Mouse (Mus musculus) lung, embryonic 15.5 days (tissue): ENCODE measurements around the gene Ccdc12. TPM values are rescaled to one million over a fixed set of nuclear protein-coding genes. Genes with fewer than 3 reads are reported as not detected.
"Not testable (repeated sequence)": the region's sequence is repeated elsewhere in the genome, so short reads cannot be mapped to it uniquely, and the experiment has no call there.

ENCODE experiments used
- ATAC-seq: fragments of 200-750 bp; cut with Nextera tagmentation; 2 replicates; pipeline ENCODE4 v1.8.0; 2017; ENCODE audit warnings: moderate number of reproducible peaks, borderline replicate concordance; ENCODE audit not compliant: low FRiP score, low TSS enrichment; ENCODE audit errors: extremely low read depth
- H3K27ac ChIP-seq: fragments of 300-500 bp; sonication (generic); 2 replicates; pipeline ENCODE4 v1.5.1; 2015; ENCODE audit warnings: moderate library complexity, mild to moderate bottlenecking, inconsistent platforms
- H3K27me3 ChIP-seq: fragments of 300-500 bp; sonication (generic); 2 replicates; pipeline ENCODE4 v1.6.1; 2015; ENCODE audit warnings: inconsistent platforms
- H3K36me3 ChIP-seq: fragments of 300-500 bp; sonication (generic); 2 replicates; pipeline ENCODE4 v1.6.1; 2015; ENCODE audit warnings: inconsistent platforms
- H3K4me1 ChIP-seq: fragments of 300-500 bp; sonication (generic); 2 replicates; pipeline ENCODE4 v1.6.1; 2015; ENCODE audit warnings: inconsistent platforms
- H3K4me2 ChIP-seq: fragments of 300-500 bp; sonication (generic); 2 replicates; pipeline ENCODE4 v1.6.1; 2015; ENCODE audit warnings: inconsistent platforms, mild to moderate bottlenecking, moderate library complexity
- H3K4me3 ChIP-seq: fragments of 300-500 bp; sonication (generic); 2 replicates; pipeline ENCODE4 v1.5.1; 2015; ENCODE audit warnings: mild to moderate bottlenecking, inconsistent platforms
- H3K9ac ChIP-seq: fragments of 300-500 bp; sonication (generic); 2 replicates; pipeline ENCODE4 v1.6.1; 2015; ENCODE audit warnings: inconsistent platforms
- H3K9me3 ChIP-seq: fragments of 300-500 bp; sonication (generic); 2 replicates; pipeline ENCODE4 v1.6.1; 2016; ENCODE audit warnings: inconsistent platforms
- WGBS: fragments of 180-500 bp; shearing (Covaris S2); methylation state at CpG from one replicate; pipeline ENCODE4 v1.1.7; 2015; 5-methylcytosine and 5-hydroxymethylcytosine counted together
- polyA plus RNA-seq: library from polyadenylated mRNA; unstranded; fragments of >200 nt; fragmentation: Nextera tagmentation; extraction: Ambion mirVana; gene quantifications from 2 replicates; pipeline ENCODE4 v1.2.1, GENCODE M21; 2015

Ccdc12 gene
- polyA plus RNA-seq, 1 experiment from 2014 or later: 151 TPM

DNA sequence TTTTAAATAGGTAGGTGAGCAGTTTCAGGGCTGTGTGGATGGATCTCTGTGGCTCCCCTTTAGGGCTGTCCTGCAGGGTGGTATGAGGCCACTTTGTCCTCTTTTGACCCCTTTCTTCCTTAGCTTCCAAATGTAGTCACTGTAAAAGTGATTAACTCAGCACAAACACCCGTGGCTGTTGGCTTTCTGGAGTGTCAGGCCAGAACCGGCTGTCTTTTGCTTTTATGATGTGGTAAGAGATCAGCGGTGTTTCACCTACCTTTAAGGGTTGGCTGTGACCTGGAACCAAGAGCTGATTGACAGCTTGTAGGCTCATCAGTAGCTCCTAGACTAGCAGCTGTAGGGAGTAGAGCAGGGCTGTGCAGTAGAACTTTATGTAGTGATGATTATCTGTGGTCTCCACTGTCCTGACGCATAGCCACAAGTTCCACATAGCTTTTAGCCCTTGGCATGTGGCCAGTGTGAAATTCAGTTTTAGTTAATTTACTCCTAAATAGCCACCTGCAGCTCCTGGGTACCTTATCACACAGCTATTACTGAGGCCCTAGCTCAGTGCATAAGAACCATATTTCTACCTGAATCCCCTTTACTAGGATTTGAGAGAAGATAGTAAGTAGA, 11.0 kb downstream of the Ccdc12 start:
- H3K4me2 ChIP-seq: no peak overlapping the region
- no peak overlapping the region for H3K27ac ChIP-seq
- H3K4me1 ChIP-seq: peaks cover 35% of the 10 kb centered on the region
- H3K9ac ChIP-seq: no peak overlapping the region
- H3K4me3 ChIP-seq: no peak overlapping the region
- no peaks in the 10 kb centered on the region for H3K9me3 ChIP-seq
- no peak for ATAC-seq
- H3K27me3 ChIP-seq: no peaks in the 10 kb centered on the region
- no peaks in the 10 kb centered on the region for H3K36me3 ChIP-seq
- 58% methylated on average over 4 of the region's 4 CpGs for WGBS

DNA sequence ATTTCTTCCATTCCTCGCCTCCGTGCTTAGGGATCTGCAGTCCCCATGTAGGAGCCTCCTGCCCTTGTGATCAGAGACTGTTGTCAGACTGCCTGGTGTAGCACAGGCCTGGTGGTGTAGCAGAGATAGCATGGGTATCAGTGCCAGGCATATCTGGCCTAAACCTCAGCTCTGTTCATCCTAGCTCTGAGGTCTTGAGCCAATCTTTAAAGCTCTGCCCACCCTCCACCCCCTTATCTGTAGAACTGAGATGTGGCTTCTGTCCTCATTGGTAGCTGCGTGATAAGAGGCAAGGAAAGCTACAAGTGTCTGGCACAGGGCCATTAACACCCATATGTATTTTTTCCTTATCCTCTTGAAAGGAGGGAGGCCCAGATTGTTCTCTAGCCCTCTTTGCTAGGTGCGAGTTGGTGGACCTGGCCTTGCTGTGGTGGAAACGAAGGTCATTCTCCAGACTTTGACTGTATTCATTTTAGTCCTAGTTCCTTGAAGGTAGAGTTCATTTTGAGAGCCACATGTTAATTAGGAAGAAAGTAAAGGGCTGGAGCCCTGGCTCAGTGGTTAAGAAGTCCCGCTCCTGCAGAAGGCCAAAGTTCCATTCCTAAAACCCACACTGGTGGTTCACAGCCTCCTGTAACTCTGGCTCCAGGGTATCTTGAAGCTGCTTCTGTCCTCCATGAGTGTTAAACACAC, 12.4 kb downstream of the Ccdc12 start:
- Histone ChIP-seq H3K27me3 (no peaks in the 10 kb centered on the region), H3K9me3 (no peaks in the 10 kb centered on the region), H3K4me1 (peaks cover 45% of the 10 kb centered on the region), H3K4me3 (no peak overlapping the region), H3K4me2 (no peak overlapping the region), H3K36me3 (no peaks in the 10 kb centered on the region), H3K27ac (0 out of 2 replicates have a peak overlapping the region, but pooled peaks have one; percentile 5), H3K9ac (no peak overlapping the region)
- peak; percentile 49; the same call in 1 of the 2 replicates for ATAC-seq
- 70% methylated on average over 6 of the region's 6 CpGs for WGBS

DNA sequence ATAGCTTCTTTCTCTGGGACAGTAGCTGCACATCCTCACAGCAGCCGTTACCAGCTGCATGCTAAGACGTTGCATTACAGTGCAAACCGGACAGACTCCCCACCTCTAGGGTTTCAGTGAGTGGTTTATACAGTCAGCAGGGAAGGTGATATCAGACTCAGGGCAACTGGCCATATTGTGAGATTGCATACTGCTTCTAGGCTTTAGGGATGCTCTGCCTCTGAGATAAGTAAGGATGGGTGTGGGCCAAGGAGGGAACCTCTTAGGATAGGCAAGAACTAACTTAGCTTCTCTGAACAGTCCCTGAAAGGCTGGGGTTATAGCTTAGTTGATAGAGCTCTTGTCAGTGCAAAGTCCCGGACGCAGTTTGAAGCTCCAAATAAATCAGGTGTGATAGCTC, 13.5 kb downstream of the Ccdc12 start:
- Histone ChIP-seq H3K27ac (no peak overlapping the region), H3K4me2 (no peak overlapping the region)

DNA sequence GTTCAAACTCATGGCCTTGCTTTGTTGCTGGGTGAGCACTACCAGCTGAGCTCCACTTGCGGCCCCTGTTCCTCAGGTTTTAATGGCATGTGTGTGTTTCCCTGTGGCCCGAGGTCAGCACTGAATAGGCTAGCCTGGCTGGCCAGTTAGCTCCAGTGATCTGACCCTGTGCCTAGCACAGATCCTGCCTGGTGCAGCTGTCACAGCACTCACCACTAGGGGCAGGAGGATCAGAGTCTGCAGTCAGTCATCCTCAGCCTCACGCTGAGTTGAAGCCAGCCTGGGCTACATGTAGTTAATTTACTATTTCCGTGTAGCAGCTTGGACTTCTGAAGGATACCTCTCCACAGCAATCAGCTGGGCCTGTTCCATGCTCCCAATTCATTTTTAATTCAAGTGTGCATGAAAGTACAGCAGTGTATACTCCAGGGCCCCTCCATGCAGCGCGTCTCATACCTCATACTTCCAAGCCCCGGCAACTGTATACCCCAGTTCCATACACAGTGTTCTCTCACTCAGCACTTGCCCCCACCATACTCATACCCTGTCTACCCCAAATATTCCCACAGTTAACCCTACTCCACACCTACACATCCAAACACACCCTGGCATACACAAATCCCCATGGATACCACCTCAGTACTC, 16.3 kb downstream of the Ccdc12 start:
- H3K4me2 ChIP-seq: peak overlapping the region; percentile 1; the same call in 1 of the 2 replicates
- H3K36me3 ChIP-seq: no peaks in the 10 kb centered on the region
- peaks cover 38% of the 10 kb centered on the region for H3K4me1 ChIP-seq
- WGBS: 64% methylated on average over 7 of the region's 7 CpGs
- no peaks in the 10 kb centered on the region for H3K9me3 ChIP-seq
- no peak overlapping the region for H3K4me3 ChIP-seq
- ATAC-seq: no peak
- H3K27me3 ChIP-seq: no peaks in the 10 kb centered on the region
- H3K9ac ChIP-seq: no peak overlapping the region
- H3K27ac ChIP-seq: peak overlapping the region; percentile 64

More for the DNA sequence above, 13.5 kb downstream of the Ccdc12 start:
- Histone ChIP-seq H3K9me3 (no peaks in the 10 kb centered on the region), H3K27me3 (no peaks in the 10 kb centered on the region), H3K9ac (no peak overlapping the region), H3K36me3 (no peaks in the 10 kb centered on the region), H3K4me1 (peaks cover 45% of the 10 kb centered on the region), H3K4me3 (no peak overlapping the region)
- no peak for ATAC-seq
- WGBS: 82% methylated on average over 5 of the region's 5 CpGs

DNA sequence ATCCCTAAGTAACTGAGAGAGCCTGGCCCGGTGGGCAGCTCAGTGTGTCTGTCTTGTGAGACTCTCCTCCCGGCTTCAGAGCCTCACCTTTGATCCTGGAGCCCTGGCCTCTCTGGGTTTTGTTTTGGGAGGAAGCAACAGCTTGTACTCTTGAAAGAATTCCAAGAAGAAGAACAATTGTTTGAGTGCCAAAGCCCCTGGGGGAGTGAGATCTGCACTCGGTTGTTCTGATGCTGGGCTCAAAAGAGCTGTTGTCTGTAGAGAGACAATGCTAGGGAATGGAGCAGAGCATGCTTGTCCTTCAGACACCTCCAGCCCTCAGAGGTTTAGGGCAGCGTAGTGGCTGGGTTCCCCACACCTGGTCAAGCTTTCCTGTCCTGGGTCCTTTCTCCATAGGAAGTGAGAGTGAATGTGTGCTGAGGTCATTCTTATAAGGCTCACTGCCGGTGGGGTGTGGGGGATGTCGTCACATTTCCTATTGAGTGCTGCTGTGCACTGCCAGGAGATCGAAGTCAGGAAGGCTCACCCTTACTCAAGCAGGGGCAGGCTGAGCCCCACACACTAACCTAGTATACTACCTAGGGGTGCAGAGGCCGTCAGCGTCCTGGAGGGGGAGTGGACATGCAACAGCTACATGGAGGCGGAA, 16.9 kb downstream of the Ccdc12 start:
- Histone ChIP-seq H3K4me1 (peaks cover 32% of the 10 kb centered on the region), H3K9me3 (no peaks in the 10 kb centered on the region), H3K9ac (no peak overlapping the region), H3K4me3 (no peak overlapping the region), H3K27me3 (no peaks in the 10 kb centered on the region), H3K36me3 (no peaks in the 10 kb centered on the region), H3K27ac (peak overlapping the region; percentile 64), H3K4me2 (peak overlapping the region; percentile 1; the same call in 1 of the 2 replicates)
- ATAC-seq: 0 out of 2 replicates have a peak, but pooled peaks have one; percentile 4
- WGBS: 57% methylated on average over 10 of the region's 10 CpGs

DNA sequence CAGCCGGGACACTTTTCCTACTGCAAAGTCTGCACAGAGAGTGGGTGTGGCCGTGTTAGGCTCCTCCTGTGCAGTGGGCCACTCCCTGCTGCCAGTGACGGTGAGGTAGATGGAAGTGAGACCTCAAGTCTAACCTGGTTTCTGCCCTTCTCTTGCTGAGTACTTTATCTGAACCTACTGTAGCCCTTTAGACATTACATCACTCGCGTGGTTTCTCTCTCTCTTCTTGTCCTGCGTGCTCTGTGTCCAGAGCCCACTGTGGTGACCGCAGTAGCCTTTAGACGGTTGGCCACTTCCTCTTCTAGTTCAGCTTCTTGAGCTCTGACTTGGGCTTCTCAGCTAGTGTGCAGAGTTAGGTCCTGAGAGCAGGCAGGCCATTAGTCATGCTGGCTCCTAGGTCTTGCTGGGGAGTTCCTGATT, 20.2 kb downstream of the Ccdc12 start:
- no peak for ATAC-seq
- Histone ChIP-seq H3K9ac (no peak overlapping the region), H3K4me3 (no peak overlapping the region), H3K27ac (no peak overlapping the region), H3K4me1 (peaks cover 28% of the 10 kb centered on the region), H3K27me3 (no peaks in the 10 kb centered on the region), H3K4me2 (no peak overlapping the region), H3K9me3 (no peaks in the 10 kb centered on the region), H3K36me3 (no peaks in the 10 kb centered on the region)
- WGBS: 75% methylated on average over 8 of the region's 8 CpGs

DNA sequence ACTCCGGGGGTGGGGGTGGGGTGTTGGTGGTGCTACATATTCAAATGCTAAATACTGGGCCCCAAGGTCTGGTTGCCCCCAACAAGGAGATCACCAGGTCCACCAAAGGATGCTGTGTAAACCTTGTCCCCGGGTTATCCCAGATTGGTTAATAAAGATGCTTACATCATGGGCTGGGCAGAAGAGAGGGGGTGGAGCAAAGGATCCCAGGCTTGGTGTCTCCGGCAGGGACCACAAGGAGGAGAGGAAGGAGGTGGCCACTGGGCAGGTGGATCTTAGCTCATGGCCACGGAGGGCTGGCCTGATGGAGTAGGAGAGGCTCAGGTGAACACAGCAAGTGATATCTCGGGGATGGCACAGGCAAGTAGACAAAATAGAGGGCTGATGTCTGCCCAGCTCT, 22.6 kb downstream of the Ccdc12 start:
- WGBS: 67% methylated on average over 5 of the region's 5 CpGs
- no peak overlapping the region for H3K9ac ChIP-seq
- H3K36me3 ChIP-seq: no peaks in the 10 kb centered on the region
- no peak overlapping the region for H3K4me3 ChIP-seq
- peaks cover 35% of the 10 kb centered on the region for H3K4me1 ChIP-seq
- no peak overlapping the region for H3K4me2 ChIP-seq
- no peaks in the 10 kb centered on the region for H3K9me3 ChIP-seq
- ATAC-seq: no peak
- H3K27me3 ChIP-seq: no peaks in the 10 kb centered on the region
- H3K27ac ChIP-seq: no peak overlapping the region

DNA sequence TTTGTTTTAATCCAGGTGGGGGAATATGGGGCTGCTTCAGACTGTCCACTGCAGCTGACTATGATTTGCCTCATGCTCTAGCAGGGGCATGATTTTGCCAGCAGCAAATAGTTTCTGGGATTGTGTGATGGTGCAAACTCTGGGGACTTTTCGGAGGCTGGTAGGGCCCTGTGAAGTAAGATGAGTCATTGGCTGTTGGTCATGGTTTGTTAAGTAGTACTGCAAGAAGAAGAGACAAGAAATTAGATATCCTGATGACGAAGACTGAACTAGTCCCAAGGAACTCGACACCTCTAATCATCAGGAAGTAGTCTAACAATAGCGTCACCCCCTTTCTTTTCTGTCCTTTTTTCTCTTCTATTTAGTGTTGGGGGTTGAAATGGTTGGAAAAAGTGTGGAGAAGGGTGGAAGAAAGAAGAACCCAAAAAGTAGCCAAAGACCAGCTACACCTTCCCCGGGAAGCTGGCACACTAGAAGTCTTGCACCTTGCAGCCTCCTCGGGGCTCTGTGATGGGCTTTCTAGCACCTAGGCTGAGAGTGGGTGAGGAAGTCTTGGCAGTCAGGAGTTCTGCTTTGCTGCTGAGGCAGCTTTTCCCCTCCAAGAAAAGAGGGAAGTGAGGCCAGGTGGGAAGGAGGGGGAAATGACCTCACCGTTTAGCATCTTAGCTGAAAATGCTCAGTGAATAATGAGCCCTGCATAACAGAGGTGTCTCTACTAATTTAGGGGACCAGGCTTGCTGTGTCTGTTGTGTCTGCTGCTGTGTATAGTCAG, 24.6 kb downstream of the Ccdc12 start:
- 71% methylated on average over 7 of the region's 7 CpGs for WGBS
- Histone ChIP-seq H3K4me3 (no peak overlapping the region), H3K36me3 (no peaks in the 10 kb centered on the region), H3K27me3 (no peaks in the 10 kb centered on the region), H3K9me3 (no peaks in the 10 kb centered on the region), H3K4me1 (peaks cover 51% of the 10 kb centered on the region), H3K4me2 (no peak overlapping the region), H3K9ac (no peak overlapping the region), H3K27ac (0 out of 2 replicates have a peak overlapping the region, but pooled peaks have one; percentile 6)
- ATAC-seq: no peak

DNA sequence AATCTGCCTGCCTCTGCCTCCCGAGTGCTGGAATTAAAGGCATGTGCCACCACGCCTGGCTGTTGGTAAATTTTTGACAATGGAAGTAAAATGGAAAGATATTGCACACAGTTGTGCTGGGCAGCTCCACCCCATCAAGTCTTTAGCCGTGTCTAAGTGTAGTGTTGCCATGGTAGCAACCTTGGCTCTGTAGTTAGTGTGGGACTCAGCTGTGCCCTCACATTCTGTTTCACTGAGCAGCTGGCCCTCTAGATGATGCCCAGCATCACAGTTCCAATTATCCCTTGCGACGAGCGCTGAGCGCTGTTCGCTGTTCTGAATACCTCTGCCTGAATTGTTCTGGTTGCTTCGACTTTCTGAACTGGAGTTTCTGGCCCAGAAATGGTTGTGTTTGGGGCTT, 25.5 kb downstream of the Ccdc12 start:
- Histone ChIP-seq H3K36me3 (no peaks in the 10 kb centered on the region), H3K4me3 (no peak overlapping the region), H3K9me3 (no peaks in the 10 kb centered on the region), H3K27ac (0 out of 2 replicates have a peak overlapping the region, but pooled peaks have one; percentile 98), H3K4me2 (no peak overlapping the region), H3K27me3 (no peaks in the 10 kb centered on the region), H3K9ac (no peak overlapping the region), H3K4me1 (peaks cover 51% of the 10 kb centered on the region)
- no peak for ATAC-seq
- 79% methylated on average over 9 of the region's 9 CpGs for WGBS

DNA sequence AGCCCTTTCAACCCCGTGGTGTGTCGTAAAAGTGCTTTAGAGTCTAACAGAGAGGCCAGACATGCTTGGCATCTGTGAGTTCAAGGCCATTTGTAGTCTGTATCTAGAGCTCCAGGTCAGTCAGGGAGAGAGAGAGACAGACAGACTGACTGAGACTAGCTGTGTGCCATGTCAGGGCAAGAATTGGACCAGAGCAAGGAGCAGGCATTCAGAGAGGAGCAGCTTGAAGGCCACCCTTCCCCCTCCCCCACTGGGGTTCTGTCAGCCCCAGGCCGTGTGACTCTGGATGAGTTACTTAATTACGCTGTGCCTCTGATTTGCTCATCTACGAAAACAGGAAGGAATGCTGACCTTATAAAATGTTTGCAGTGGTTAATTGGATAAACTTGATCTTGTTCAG, 26.0 kb downstream of the Ccdc12 start:
- Histone ChIP-seq H3K27me3 (no peaks in the 10 kb centered on the region), H3K4me3 (no peak overlapping the region), H3K4me2 (no peak overlapping the region), H3K36me3 (no peaks in the 10 kb centered on the region), H3K9me3 (no peaks in the 10 kb centered on the region), H3K27ac (peak overlapping the region; percentile 98; the same call in 1 of the 2 replicates), H3K4me1 (peaks cover 50% of the 10 kb centered on the region), H3K9ac (no peak overlapping the region)
- no peak for ATAC-seq
- 42% methylated on average over 5 of the region's 5 CpGs for WGBS

DNA sequence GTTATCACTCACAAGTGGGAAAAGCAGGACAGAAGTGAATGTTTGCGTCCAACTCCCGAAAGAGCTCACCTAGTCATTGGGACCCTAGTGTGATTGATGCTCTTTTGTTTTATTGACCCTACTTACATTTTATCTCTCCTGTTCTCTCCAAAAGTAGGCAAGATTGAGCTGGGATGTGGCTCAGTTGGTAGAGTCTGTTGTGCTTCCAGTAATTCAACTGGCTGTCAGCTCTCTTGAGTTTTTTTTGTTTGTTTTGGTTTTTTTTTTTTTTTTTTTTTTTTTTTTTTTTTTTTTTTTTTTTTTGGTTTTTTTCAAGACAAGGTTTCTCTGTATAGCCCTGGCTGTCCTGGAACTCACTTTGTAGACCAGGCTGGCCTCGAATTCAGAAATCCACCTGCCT, 26.4 kb downstream of the Ccdc12 start:
- H3K9ac ChIP-seq, H3K9me3 ChIP-seq, H3K4me3 ChIP-seq, ATAC-seq, H3K27me3 ChIP-seq, H3K4me2 ChIP-seq, H3K36me3 ChIP-seq: not testable (repeated sequence)
- peaks cover 50% of the 10 kb centered on the region for H3K4me1 ChIP-seq
- peak overlapping the region; percentile 98 for H3K27ac ChIP-seq
- 65% methylated on average over 3 of the region's 3 CpGs for WGBS
